Mouse (Mus musculus) bone marrow macrophage, adult 2 months (primary cell): ENCODE results near the gene Opn1mw. TPM values are rescaled to one million over a fixed set of nuclear protein-coding genes. Genes with fewer than 3 reads are reported as not detected.

ENCODE experiments used
- H3K27ac ChIP-seq: 2 replicates; pipeline ENCODE4 v1.5.1; 2012; ENCODE audit warnings: low read depth, low read length; ENCODE audit not compliant: insufficient read depth
- H3K4me1 ChIP-seq: 2 replicates; pipeline ENCODE4 v1.6.1; 2012; ENCODE audit warnings: low read length; ENCODE audit not compliant: control insufficient read depth, insufficient read depth
- H3K4me3 ChIP-seq: 2 replicates; pipeline ENCODE4 v1.5.1; 2012; ENCODE audit warnings: mild to moderate bottlenecking, low read length, moderate library complexity; ENCODE audit not compliant: insufficient read depth
- CTCF ChIP-seq: IDR thresholded peaks from 2 replicates; pipeline ENCODE4 v1.5.1; 2012; ENCODE audit warnings: low read depth, mild to moderate bottlenecking, low read length, moderate library complexity
- POLR2A ChIP-seq: IDR thresholded peaks from 2 replicates; pipeline ENCODE4 v1.6.1; 2012; ENCODE audit warnings: mild to moderate bottlenecking, low read depth, low read length, borderline replicate concordance
- polyA plus RNA-seq: library from polyadenylated mRNA; stranded (reverse); fragments of >200 nt; gene quantifications from 2 replicates; pipeline ENCODE4 v1.2.4, GENCODE M21; 2012; ENCODE audit not compliant: missing spikeins, insufficient read depth, insufficient read length

Opn1mw gene
- not detected in 2 replicates for polyA plus RNA-seq

- no peak within 1 kb of the TSS for H3K4me3 ChIP-seq
- H3K27ac ChIP-seq, result no peak within 1 kb of the TSS
- TF ChIP-seq CTCF (no peak), POLR2A (no peak)
- no peaks in the 10 kb centered on the region for H3K4me1 ChIP-seq
Measured at GRCm38 (mm10) chrX:74127164-74127563, at the start of gene Opn1mw. Gene Opn1mw (plus strand): TSS chrX:74127464.

GRCm38 (mm10) chrX:74084276-74084837 is 42.9 kb upstream of the Opn1mw start:
- peak overlapping the region; percentile 91 for H3K27ac ChIP-seq
- no peak for TF ChIP-seq CTCF
- TF ChIP-seq POLR2A, result no peak

GRCm38 (mm10) chrX:74084946-74085498 is 42.2 kb upstream of the Opn1mw start:
- TF ChIP-seq CTCF, result no peak
- TF ChIP-seq POLR2A, result no peak
- Histone ChIP-seq H3K4me1 (peaks cover 7% of the 10 kb centered on the region), H3K4me3 (peak overlapping the region; percentile 96), H3K27ac (peak overlapping the region; percentile 91)

More at GRCm38 (mm10) chrX:74084276-74084837, 42.9 kb upstream of the Opn1mw start:
- Histone ChIP-seq H3K4me3 (peak overlapping the region; percentile 96), H3K4me1 (peaks cover 8% of the 10 kb centered on the region)

- TF ChIP-seq POLR2A (no peak), CTCF (no peak)
- peaks cover 7% of the 10 kb centered on the region for H3K4me1 ChIP-seq
- peak overlapping the region; percentile 96 for H3K4me3 ChIP-seq
- H3K27ac ChIP-seq, result peak overlapping the region; percentile 40; the same call in 1 of the 2 replicates
Measured at GRCm38 (mm10) chrX:74085601-74086038, 41.6 kb upstream of the Opn1mw start.

GRCm38 (mm10) chrX:74095130-74095529 is 32.1 kb upstream of the Opn1mw start:
- Histone ChIP-seq H3K4me3 (no peak overlapping the region), H3K27ac (no peak overlapping the region), H3K4me1 (peaks cover 7% of the 10 kb centered on the region; the same call in 1 of the 2 replicates)
- TF ChIP-seq POLR2A (no peak), CTCF (no peak)

- no peak overlapping the region for H3K4me3 ChIP-seq
- TF ChIP-seq POLR2A, result no peak
- no peak for TF ChIP-seq CTCF
- no peak overlapping the region for H3K27ac ChIP-seq
- H3K4me1 ChIP-seq, result peaks cover 4% of the 10 kb centered on the region; the same call in 1 of the 2 replicates
Measured at GRCm38 (mm10) chrX:74103457-74104188, 23.6 kb upstream of the Opn1mw start.

GRCm38 (mm10) chrX:74105916-74106315 is 21.3 kb upstream of the Opn1mw start:
- H3K4me3 ChIP-seq, result no peak overlapping the region
- TF ChIP-seq POLR2A (no peak), CTCF (no peak)
- H3K4me1 ChIP-seq, result peaks cover 4% of the 10 kb centered on the region; the same call in 1 of the 2 replicates
- peak overlapping the region; percentile 67 for H3K27ac ChIP-seq

GRCm38 (mm10) chrX:74108747-74109146 is 18.5 kb upstream of the Opn1mw start:
- H3K4me3 ChIP-seq, result no peak overlapping the region
- TF ChIP-seq CTCF, result no peak
- no peak for TF ChIP-seq POLR2A
- peaks cover 4% of the 10 kb centered on the region; the same call in 1 of the 2 replicates for H3K4me1 ChIP-seq
- no peak overlapping the region for H3K27ac ChIP-seq

- TF ChIP-seq POLR2A, result no peak
- TF ChIP-seq CTCF, result no peak
- Histone ChIP-seq H3K4me1 (no peaks in the 10 kb centered on the region), H3K27ac (no peak overlapping the region), H3K4me3 (no peak overlapping the region)
Measured at GRCm38 (mm10) chrX:74114036-74114435, 13.2 kb upstream of the Opn1mw start.
